Mouse (Mus musculus): ENCODE measurements around the gene Synj2. TPM values are rescaled to one million over a fixed set of nuclear protein-coding genes. Genes with fewer than 3 reads are reported as not detected.

Synj2 gene
- total and polyA plus RNA-seq, 3 experiments = 21.2 to 58.1 (median 43.7) TPM

GRCm38 (mm10) chr17:5956350-5957000 is 15.4 kb downstream of the Synj2 start:
- peaks cover 18% of the 10 kb centered on the region for H3K4me1 ChIP-seq (ENCODE audit: control insufficient read depth, insufficient read depth, low read length)
- no peaks in the 10 kb centered on the region; the same call in 1 of the 2 replicates for H3K79me2 ChIP-seq (replicated peaks; ENCODE audit: control insufficient read depth, insufficient read depth, low read length)
- H3K9ac ChIP-seq (ENCODE audit: low read depth, low read length) = no peak overlapping the region
- H3K27ac ChIP-seq = no peak overlapping the region
- no peaks in the 10 kb centered on the region for H3K36me3 ChIP-seq (ENCODE audit: control insufficient read depth, insufficient read depth, low read length)
- H3K27me3 ChIP-seq (ENCODE audit: control insufficient read depth, insufficient read depth, low read length) = no peaks in the 10 kb centered on the region
- intact Hi-C loops (cut with DNase I) = no loop called here
- DNase-seq = peak in 1 of 2 experiments; percentile 15
- TF ChIP-seq EP300 (IDR thresholded peaks at IDR 0.05; ENCODE audit: insufficient read depth, low read depth, low read length) = no peak
- no peak overlapping the region for H3K4me3 ChIP-seq
- 86% methylated on average over 2 of the region's 2 CpGs for WGBS

GRCm38 (mm10) chr17:5957097-5957496 is 16.0 kb downstream of the Synj2 start:
- DNase-seq = no peak
- Histone ChIP-seq H3K79me2 (replicated peaks; ENCODE audit: control insufficient read depth, insufficient read depth, low read length) (no peaks in the 10 kb centered on the region; the same call in 1 of the 2 replicates), H3K9ac (ENCODE audit: low read depth, low read length) (no peak overlapping the region), H3K4me1 (ENCODE audit: control insufficient read depth, insufficient read depth, low read length) (peaks cover 18% of the 10 kb centered on the region), H3K27ac (no peak overlapping the region), H3K36me3 (ENCODE audit: control insufficient read depth, insufficient read depth, low read length) (no peaks in the 10 kb centered on the region), H3K27me3 (ENCODE audit: control insufficient read depth, insufficient read depth, low read length) (no peaks in the 10 kb centered on the region), H3K4me3 (no peak overlapping the region)
- TF ChIP-seq CTCF (IDR thresholded peaks at IDR 0.05) (no peak), POLR2A (IDR thresholded peaks at IDR 0.05; ENCODE audit: insufficient read depth, low read depth, low read length) (no peak), EP300 (IDR thresholded peaks at IDR 0.05; ENCODE audit: insufficient read depth, low read depth, low read length) (no peak)
- intact Hi-C loops (cut with DNase I) = no loop called here
- WGBS = 43% methylated on average over 3 of the region's 3 CpGs

GRCm38 (mm10) chr17:5958229-5958628 is 17.1 kb downstream of the Synj2 start:
- Histone ChIP-seq H3K27me3 (ENCODE audit: control insufficient read depth, insufficient read depth, low read length) (no peaks in the 10 kb centered on the region), H3K4me3 (no peak overlapping the region), H3K79me2 (replicated peaks; ENCODE audit: control insufficient read depth, insufficient read depth, low read length) (no peaks in the 10 kb centered on the region; the same call in 1 of the 2 replicates), H3K4me1 (ENCODE audit: control insufficient read depth, insufficient read depth, low read length) (peaks cover 18% of the 10 kb centered on the region), H3K9ac (ENCODE audit: low read depth, low read length) (no peak overlapping the region), H3K36me3 (ENCODE audit: control insufficient read depth, insufficient read depth, low read length) (no peaks in the 10 kb centered on the region), H3K27ac (no peak overlapping the region)
- intact Hi-C loops (cut with DNase I) = no loop called here
- 87% methylated on average over 5 of the region's 5 CpGs for WGBS
- TF ChIP-seq EP300 (IDR thresholded peaks at IDR 0.05; ENCODE audit: insufficient read depth, low read depth, low read length) (no peak), POLR2A (IDR thresholded peaks at IDR 0.05; ENCODE audit: insufficient read depth, low read depth, low read length) (no peak), CTCF (IDR thresholded peaks at IDR 0.05) (no peak)
- no peak for DNase-seq

GRCm38 (mm10) chr17:5958636-5959035 is 17.6 kb downstream of the Synj2 start:
- H3K27ac ChIP-seq = no peak overlapping the region
- no peaks in the 10 kb centered on the region; the same call in 1 of the 2 replicates for H3K79me2 ChIP-seq (replicated peaks; ENCODE audit: control insufficient read depth, insufficient read depth, low read length)
- H3K9ac ChIP-seq (ENCODE audit: low read depth, low read length) = no peak overlapping the region
- peaks cover 18% of the 10 kb centered on the region for H3K4me1 ChIP-seq (ENCODE audit: control insufficient read depth, insufficient read depth, low read length)
- intact Hi-C loops (cut with DNase I) = no loop called here
- H3K4me3 ChIP-seq = no peak overlapping the region
- no peak for DNase-seq
- 86% methylated on average over 10 of the region's 10 CpGs for WGBS
- no peak for TF ChIP-seq POLR2A (IDR thresholded peaks at IDR 0.05; ENCODE audit: insufficient read depth, low read depth, low read length)
- no peak for TF ChIP-seq CTCF (IDR thresholded peaks at IDR 0.05)
- TF ChIP-seq EP300 (IDR thresholded peaks at IDR 0.05; ENCODE audit: insufficient read depth, low read depth, low read length) = no peak
- no peaks in the 10 kb centered on the region for H3K36me3 ChIP-seq (ENCODE audit: control insufficient read depth, insufficient read depth, low read length)
- no peaks in the 10 kb centered on the region for H3K27me3 ChIP-seq (ENCODE audit: control insufficient read depth, insufficient read depth, low read length)

DNA sequence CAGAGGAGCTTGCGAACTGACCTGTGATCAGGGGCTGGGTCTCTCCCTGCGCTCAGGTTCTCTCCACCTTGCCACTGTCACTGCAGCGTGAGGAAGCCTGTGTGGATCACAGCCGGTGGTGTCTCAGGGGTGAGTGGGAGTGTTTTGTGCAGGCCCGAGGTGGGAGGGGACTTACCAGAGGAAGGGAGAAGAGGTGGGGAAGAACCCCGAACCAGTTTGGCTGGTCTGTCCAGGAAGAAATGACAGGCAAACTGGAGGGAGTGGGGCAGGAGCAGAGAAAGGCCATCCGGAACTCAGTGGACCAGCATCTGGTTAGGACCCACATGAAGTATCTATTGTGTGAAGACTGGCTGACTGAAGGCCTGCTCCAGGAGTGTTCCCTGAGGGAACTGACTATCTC is 18.0 kb downstream of the Synj2 start:
- no peaks in the 10 kb centered on the region for H3K36me3 ChIP-seq (ENCODE audit: control insufficient read depth, insufficient read depth, low read length)
- DNase-seq = peak in 1 of 2 experiments; percentile 19
- no peaks in the 10 kb centered on the region; the same call in 1 of the 2 replicates for H3K79me2 ChIP-seq (replicated peaks; ENCODE audit: control insufficient read depth, insufficient read depth, low read length)
- TF ChIP-seq EP300 (IDR thresholded peaks at IDR 0.05; ENCODE audit: insufficient read depth, low read depth, low read length) (no peak), POLR2A (IDR thresholded peaks at IDR 0.05; ENCODE audit: insufficient read depth, low read depth, low read length) (no peak), CTCF (IDR thresholded peaks at IDR 0.05) (no peak)
- H3K4me1 ChIP-seq (ENCODE audit: control insufficient read depth, insufficient read depth, low read length) = peaks cover 18% of the 10 kb centered on the region
- no peak overlapping the region for H3K4me3 ChIP-seq
- H3K9ac ChIP-seq (ENCODE audit: low read depth, low read length) = no peak overlapping the region
- intact Hi-C loops (cut with DNase I) = no loop called here
- H3K27ac ChIP-seq = no peak overlapping the region; the same call in 1 of the 2 replicates
- WGBS = 62% methylated on average over 7 of the region's 7 CpGs
- no peaks in the 10 kb centered on the region for H3K27me3 ChIP-seq (ENCODE audit: control insufficient read depth, insufficient read depth, low read length)

- intact Hi-C loops (cut with DNase I) = no loop called here
- Histone ChIP-seq H3K9ac (ENCODE audit: low read depth, low read length) (peak overlapping the region; percentile 9; the same call in 1 of the 2 replicates), H3K79me2 (replicated peaks; ENCODE audit: control insufficient read depth, insufficient read depth, low read length) (no peaks in the 10 kb centered on the region; the same call in 1 of the 2 replicates), H3K27ac (peak overlapping the region; percentile 28; the same call in 1 of the 2 replicates), H3K36me3 (ENCODE audit: control insufficient read depth, insufficient read depth, low read length) (no peaks in the 10 kb centered on the region), H3K27me3 (ENCODE audit: control insufficient read depth, insufficient read depth, low read length) (no peaks in the 10 kb centered on the region), H3K4me3 (no peak overlapping the region), H3K4me1 (ENCODE audit: control insufficient read depth, insufficient read depth, low read length) (peaks cover 18% of the 10 kb centered on the region)
- whole genome bisulfite sequencing = 31% methylated on average over 9 of the region's 9 CpGs
- no peak for TF ChIP-seq CTCF (IDR thresholded peaks at IDR 0.05)
- TF ChIP-seq POLR2A (IDR thresholded peaks at IDR 0.05; ENCODE audit: insufficient read depth, low read depth, low read length) = no peak
- 0 out of 2 replicates have a peak, but pooled peaks have one; percentile 36 for TF ChIP-seq EP300 (IDR thresholded peaks at IDR 0.05; ENCODE audit: insufficient read depth, low read depth, low read length)
- DNase-seq = peak; percentile 39 to 50
Measured at GRCm38 (mm10) chr17:5959802-5960201, 18.7 kb downstream of the Synj2 start.

All from heart, adult 2 months (tissue).